Mouse (Mus musculus): ENCODE measurements around the gene Fdxr.

Gene Fdxr

DNA sequence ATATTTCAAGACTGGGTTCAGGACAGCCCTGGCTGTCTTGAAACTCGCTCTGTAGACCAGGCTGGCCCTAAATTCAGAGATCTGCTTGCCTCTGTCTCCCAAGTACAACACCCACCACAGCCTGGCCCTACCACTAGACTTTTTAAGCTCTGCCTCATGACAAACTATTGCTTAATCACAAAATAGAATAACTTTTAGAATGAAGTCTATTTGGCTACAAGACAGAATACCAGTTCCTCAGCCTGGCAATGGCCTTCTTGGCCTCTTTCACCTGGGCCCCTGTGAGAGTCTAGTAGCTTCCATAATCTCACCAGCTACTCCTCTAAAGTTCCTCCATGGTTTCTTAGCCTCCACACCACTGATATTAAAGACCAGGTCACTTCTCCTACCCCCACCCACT, 13.5 kb upstream of the Fdxr start:
- no peak for DNase-seq (ENCODE audit: low spot score in 2 of 2)

DNA sequence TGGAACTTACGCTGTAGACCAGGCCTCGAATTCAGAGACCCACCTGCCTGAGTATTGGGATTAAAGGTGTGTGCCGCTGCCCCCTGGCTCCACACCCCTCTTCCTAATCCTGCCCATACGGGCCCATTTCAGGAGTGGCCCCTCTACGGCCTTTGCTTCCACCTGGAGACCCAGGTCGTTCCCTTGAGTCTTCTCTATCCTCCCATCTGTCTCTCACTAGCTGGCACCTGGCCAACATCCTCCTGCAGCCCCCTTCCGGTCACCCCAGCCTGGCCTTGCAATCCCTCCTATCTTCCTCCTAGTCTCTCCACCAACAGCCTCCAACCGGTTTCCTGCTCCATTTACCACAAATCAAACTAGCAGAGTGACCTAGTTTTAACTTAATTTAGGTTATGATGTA, 13.0 kb upstream of the Fdxr start:
- DNase-seq (ENCODE audit: low spot score in 2 of 2), result no peak

DNA sequence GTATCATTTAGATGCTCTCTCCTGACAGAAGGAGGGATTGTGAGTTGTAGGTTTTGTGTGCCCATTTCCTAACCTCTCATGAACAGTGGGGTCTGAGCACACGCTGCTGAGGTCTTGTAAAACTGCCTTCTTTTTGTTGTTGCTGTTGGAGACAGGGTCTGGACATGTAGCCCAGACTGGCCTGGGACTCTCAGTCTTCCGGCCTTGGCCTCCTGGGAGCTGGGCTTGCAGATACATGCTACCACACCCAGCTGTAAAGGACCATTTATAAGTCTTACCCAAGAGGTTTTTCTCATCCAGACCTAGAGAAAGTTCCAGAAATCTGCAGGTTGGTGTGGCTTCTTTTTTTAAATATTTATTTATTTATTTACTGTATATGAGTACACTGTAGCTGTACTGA, 11.5 kb upstream of the Fdxr start:
- DNase-seq (ENCODE audit: low spot score in 2 of 2), result no peak

DNA sequence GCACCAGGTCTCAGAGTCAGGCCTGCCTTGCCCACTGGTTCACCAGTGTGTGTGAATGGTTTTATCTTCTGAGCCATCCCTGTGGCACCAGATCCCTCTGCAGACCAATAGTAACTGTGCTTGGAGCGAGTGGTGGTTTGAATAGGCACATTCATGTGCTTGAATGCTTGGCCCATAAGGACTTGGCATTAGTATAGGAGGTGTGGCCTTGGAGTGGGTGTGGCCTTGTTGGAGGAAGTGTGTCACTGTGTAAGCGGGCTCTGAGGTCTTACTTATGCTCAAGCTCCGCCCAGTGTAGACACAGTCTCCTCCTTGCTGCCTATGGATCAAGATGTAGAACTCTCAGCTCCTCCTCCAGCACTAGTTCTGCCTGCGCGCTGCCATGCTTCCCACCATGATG, 10.5 kb upstream of the Fdxr start:
- no peak for DNase-seq (ENCODE audit: low spot score in 2 of 2)

DNA sequence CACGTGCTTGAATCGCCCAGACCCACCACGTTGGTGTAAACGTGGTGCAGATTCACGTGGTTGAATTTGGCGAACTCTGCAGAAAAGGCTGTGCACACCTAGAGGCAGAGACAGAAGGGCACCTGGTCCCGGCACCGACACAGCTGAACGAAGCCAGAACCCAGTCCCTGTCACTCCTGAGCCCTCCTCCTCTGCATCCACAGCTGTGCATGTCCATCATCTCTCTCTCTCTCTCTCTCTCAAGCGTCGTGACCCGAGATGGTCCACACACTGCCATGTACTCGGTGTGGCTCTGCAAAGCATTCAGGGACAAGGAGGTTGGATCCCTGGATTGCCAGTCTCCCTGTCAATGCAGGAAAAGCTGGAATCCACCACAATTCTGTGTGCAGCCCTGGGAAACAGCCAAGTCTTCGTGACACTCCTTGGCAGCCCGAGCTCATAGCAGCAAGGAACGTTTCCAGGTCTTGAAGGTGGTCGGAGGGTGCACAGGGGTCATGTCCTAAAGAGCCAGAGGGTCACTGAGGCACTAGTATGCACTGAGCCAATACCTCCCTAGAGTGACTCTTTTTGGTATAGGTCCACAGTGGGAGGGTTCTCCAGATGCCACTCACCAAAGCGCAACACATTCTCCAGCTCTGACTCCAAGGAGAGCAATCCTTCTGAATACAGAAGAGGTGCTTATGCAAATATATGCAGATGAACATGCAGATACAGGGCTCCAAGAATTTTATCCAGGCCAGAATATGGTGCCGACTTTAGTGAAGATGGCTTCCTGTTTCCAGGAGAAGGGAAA, 9.5 kb upstream of the Fdxr start:
- no peak for DNase-seq (ENCODE audit: low spot score in 2 of 2)

DNA sequence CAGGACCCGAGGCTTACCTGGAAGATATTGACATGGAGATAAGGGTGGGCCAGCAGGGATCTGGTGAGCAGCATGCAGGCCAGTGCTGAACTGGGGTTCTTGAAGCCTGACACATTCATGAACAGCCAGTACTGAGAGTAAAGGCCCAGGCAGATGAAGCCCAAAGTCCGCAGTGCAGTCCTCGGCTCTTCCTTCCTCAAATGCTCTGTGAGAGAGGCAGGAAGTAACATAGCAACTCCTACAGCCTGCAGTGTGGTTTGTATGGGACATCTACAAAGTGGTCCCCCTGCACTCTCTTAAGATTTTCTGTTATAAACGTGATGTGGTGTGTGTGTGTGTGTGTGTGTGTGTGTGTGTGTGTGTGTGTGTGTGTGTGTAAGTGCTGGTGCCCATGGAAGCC, 8.4 kb upstream of the Fdxr start:
- DNase-seq (ENCODE audit: low spot score in 2 of 2), result no peak

DNA sequence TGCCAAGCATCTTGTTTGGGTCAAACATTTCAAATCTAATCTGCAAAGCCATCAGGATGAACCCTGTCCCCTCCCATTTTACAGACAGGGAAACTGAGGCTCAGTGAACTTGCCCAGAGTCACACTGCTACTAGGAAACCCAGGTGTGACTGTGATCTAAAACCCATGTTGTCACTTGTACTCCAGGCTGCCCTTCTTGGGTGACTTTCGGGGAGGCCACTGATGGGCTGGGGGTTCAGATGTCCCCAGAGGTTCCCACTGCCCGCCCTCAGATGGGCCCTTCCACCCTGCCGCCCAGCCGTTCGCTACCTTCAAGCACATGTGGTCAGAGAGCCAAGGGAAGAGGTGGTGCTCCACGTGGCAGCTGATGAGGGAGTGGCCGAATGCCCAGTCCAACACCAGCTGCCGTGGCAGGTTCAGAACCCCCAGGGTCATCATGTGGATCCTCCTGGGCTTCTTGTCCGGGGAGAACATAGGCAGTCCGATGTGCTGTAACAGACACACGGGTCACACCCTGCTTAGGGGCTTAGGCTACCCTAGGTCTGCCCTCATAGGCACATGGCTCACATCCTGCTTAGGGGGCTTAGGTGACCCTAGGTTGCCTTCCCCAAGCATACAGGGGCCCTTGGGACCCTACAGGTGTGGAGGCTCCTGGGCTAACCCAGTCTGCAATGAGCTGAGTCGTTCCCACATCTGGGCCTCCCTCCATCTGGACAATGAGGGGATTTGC, 7.2 kb upstream of the Fdxr start:
- DNase-seq (ENCODE audit: low spot score in 2 of 2), result no peak

DNA sequence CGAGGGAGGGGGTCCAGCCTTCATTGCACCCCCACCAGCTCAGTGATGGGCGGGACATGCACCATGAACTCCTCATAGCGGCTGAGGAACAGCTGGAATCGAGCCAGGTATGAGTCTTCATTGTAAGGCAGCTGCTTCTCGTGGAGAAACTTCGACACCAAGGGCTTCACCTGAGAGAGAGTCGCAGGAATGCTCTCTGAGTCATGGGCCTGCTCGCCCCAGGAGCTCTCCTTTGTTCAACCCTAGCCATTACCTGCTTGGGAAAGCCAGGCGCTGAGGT, 6.6 kb upstream of the Fdxr start:
- DNase-seq (ENCODE audit: low spot score in 2 of 2), result no peak

DNA sequence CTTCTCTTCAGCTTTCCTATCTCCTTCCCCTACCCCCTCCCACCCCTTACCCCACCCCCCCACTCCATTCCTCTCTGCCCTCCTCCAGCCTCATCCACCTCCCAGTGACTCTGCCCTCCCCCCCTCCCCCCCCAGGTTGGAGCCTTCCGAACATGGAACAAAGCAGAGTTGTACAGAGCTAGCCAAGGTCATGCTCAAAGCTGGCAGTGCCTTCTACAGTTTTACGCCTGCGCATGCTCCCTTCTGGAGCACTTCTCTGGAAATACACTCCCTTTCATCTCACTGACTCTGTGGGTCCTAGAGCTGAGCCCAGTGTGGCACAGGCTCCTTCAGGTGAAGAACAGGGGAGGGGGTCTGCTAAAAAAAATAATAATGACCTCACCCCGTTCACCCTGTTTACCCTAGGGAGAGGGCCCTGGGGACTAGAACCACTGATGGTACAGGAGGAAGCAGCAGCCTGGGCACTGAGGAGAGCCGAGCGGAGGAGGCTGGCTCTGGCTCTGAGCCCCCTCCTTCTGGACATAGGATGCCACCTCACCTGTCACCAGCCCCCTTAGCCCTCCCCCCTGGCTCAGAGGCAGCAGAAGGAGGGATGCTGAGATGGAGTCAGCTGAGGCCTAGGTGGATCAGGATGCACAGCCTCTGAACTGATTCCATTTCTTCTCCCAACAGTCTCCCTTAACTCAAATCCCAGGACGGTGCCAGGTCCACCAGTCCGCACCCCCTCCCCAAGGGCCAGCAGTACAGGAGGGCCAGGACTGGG, 6.1 kb upstream of the Fdxr start:
- DNase-seq (ENCODE audit: low spot score in 2 of 2), result no peak

DNA sequence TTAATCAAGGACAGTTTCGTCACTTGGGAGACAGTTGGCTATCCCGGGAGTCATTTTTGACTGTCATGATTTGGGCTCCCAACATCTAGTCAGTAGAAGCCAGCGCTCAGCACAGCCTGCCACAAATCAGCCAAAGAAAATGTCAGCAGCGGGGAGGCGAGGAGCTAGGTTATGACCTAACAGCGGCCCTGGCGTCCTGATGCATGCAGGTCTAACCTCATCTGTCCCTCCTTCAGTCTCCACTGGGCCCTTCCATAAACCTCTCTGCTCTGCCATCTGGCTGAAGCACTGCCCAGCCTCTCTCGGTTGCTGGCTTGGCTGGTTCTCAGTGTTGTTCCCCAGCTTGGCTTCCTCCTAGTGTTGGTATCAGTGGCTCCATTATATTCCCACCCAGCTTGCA, 5.4 kb upstream of the Fdxr start:
- DNase-seq (ENCODE audit: low spot score in 2 of 2), result no peak

DNA sequence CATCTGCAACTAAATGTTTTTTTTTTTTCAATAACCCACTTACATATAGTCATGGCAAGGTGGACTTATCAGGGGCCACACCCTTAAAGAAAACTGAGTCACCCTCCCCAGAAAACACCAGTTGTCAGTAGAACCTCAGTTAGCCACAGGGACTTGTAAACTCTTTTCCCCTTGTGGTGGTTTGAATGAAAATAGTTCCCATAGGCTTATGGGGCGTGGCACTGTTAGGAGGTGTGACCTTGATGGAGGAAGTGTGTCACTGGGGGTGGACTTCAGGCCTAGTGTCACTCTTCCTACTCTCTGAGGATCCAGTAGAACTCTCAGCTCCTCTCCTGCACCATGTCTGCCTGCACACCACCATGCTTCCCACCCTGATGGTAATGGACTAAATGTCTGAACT, 2.9 kb upstream of the Fdxr start:
- no peak for DNase-seq (ENCODE audit: low spot score in 2 of 2)

DNA sequence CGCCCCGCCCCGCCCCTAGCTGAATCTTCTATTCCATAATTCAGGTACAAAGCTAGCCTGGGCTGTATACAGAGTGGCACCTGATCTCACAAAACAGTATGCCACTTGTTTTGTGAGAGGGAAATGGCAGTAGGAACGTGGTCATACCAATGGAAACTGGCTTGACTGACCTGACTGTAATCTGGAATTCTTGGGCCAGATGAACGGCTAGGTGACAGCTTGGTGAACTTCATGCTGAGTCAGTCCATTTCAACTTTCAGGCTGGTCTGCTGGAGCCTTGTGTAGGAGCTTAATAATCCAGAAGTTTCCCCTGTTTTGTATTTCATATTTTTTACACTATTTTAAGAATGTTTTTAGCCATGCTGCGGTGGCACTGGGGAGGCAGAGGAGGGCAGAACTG, 1.3 kb upstream of the Fdxr start:
- no peak for DNase-seq (ENCODE audit: low spot score in 2 of 2)

DNA sequence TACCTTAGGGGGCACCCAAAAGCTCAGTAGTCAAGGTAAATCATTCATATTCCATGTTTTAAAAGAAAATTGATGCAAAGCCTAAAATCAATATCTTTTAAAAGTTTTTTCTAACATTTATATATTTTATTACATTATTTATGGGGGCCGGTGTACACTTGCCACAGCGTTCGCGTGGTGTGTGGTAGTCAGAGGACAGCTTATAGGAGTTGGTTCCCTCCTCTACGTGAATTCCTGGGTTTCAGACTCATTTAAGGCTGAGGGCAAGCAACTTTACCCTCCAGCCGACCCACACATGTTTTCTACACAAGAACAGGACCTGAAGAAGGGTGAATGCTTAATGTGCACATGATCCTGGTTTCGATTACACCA, 740 bp upstream of the Fdxr start:
- DNase-seq (ENCODE audit: low spot score in 2 of 2), result no peak

DNA sequence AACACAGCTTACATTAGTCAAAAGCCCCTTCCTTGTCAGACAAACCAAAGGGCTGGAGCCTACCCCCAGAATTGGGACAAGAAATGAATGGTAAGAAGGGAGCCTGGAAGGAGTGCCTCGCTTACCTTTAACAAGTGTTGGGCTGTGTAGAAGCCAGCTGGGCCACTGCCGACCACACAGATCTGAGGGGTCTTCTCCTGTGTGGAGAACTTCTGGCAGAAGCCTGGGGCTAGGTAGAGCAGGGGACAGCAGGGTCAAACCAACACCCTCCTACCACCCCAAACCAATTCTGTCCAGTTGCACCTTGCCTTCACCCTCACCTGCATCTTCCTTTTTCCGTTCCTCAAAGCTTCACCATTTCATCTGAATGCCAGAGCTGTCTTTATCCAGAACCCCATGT, 896 bp downstream of the Fdxr start:
- DNase-seq (ENCODE audit: low spot score in 2 of 2), result no peak

DNA sequence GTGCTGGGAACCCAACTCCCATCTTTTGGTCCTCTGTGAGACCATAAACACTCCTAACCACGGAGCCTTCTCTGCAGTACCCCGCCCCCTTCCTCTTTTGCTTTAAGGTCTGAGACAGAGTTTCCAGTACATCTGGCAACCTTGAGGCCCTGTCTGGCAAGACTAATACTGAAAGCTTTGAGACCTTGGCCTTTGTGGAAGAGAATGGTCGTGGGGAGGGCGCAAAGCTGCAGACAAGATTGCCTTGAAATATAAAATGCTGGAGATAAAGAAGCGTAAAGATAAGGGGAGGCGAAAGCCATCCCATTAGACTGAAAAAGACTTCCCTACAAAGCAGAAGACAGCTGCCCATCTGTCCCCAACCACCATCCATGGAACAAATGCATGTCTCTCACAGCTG, 1.3 kb downstream of the Fdxr start:
- no peak for DNase-seq (ENCODE audit: low spot score in 2 of 2)

DNA sequence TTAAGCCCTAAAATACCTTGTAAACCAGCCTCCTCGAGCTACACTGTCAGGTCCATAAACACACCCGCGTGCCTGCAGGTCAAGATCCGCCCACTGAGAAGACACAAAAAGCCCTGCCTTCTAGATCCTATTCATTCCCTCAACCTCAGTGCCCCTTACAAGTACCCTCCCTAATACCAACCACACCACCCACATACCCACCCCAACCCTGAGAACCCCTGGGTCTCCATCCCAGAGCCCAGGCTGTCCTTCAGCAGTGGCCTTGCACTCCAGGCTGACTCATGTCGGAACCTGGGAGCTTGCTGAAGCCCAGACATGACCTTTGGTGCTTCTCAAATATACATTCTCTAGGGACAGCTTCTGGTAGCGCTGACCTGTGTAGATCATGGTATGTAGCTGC, 2.1 kb downstream of the Fdxr start:
- DNase-seq (ENCODE audit: low spot score in 2 of 2), result no peak

DNA sequence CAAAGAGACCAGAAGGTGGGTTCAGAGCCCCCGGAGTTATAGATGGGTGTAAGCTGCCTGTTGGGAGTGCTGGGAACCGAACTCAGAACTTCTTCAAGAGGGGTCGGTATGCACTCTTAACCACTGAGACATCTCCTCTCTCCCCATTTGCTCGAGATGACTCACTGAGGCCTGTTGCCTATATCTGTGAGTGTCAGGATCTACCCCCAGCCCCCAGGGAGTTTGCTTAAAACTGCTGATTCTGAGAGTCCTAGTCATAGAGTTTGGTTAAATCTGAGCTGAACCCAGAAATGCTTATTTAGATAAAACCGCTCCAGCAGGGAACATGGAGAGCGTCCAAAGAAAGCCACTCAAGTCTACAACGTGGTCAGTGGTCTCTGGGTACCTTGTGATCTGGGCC, 2.7 kb downstream of the Fdxr start:
- no peak for DNase-seq (ENCODE audit: low spot score in 2 of 2)

DNA sequence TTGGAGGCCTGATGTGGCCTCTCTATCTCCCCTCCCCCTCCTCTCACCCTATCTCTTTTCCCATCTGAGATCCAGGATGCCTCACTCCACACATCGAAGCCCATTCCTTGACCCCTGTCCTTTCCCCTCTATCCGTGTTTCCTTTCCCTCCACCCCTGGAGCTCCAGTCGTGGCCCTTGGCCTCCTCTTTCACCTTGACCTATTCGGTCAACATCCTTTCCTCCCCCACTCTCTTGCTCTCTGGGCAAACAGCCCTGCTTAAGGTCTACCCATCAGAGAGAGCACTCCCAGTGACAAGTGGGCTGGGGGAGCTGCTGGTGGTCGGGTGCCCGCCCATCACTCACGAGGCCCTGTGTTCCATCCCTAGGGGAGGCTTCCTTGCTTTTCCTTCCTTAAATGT, 3.1 kb downstream of the Fdxr start:
- DNase-seq (ENCODE audit: low spot score in 2 of 2), result no peak

DNA sequence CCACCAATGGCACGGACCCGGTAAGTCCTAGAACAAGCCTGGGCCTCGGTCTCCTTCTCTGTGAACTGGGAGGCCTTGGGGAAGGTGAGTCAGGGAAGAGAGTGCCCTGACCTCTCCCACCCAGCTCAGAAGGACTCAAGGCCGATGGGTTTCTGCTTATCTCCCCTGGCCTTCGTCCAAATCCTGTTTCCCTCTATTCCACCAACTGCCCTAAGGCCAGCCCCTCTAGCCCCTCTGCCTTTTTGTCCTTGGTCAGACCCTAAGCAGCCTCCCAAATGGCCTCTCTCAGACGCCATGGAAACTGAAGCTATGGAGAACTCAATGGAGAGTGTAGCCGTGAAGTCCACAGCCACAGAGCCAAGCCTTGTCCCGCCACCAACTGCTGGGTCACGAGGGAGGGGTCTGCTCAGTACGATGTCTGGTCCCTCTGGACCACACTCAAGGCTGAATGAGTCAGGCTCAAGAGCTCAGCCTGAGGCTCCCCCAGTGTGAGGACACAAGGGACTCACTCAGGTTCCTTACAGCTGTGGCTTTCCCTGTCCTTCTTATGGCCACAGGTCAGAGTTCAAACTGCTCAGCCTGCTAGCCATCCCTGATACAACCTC, 3.9 kb downstream of the Fdxr start:
- no peak for DNase-seq (ENCODE audit: low spot score in 2 of 2)

DNA sequence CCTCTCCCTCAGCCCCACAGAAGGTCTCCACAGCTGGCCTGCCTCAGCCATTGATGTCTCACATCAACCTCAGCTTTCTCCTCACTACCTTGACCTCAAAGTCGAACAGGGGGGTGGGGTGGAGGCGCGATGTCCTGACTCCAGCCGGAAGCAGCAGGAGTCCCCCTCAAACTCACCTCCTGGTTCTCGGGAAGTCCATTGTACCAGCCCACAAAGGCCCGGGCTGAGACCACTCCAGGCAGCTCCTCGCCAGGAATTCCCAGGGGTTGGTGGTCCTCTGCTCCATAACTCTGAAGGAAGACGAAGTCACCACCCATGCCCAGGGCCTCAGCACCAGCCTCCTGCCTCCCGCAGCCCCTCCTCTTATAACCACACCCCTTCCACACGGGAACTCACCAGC, 5.4 kb downstream of the Fdxr start:
- no peak for DNase-seq (ENCODE audit: low spot score in 2 of 2)

DNA sequence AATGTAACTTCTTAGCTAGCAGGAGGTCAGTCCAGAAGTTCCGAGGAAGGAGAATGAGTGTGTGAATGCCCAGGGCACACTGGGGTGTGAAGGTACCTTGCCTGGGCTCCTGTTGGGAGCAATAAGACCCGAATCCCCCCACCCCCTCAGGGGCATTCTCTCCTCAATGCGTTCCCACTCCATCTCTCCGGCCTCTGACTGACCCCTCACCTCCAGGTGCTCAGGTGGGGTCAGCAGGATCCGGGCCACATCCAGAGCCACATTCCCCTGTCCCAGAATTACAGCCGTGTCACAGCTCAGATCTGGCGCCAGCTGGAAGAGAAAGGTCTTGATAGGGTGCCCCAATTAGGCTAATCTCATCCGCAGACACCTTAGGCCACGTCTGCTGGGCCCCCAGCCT, 5.8 kb downstream of the Fdxr start:
- DNase-seq (ENCODE audit: low spot score in 2 of 2), result no peak

DNA sequence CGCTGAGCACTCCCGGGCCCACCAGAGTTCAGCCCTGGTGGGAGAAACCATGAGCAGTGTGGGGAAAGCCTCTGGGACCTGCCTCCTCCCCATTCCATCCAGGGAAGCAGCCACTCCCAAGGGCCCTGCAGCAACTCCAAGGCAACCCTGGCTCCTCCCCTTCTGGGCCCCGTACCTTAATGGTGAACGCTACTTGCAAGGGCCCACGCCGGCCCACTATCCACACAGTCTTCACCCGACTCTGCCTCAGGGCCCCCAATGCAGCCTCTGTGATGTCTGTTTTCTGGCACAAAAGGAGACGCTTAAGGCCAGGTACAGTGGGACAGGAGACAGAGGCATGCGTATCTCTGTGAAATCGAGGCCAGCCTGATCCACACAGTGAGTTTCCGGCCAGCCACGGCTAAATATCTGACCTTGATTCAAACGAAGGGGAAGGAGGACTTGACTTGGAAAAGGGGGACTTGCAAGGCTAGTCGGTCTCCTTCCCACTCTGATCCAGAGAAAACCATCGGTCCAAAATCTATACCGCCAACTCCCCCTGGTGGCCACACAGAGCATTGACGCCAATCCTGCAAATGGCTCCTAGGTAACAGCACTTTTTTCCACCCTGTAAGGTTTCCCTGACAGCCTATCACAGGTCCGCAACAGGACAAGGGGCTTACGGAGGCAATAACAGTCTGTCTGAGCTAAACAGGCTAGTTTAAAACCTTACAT, 6.5 kb downstream of the Fdxr start:
- peak; percentile 76 to 88 for DNase-seq (ENCODE audit: low spot score in 2 of 2)

Data from cerebellum, postnatal 4 days (tissue).